In genomic region chr17:47759702-47760410, GRCm38 (mm10) we compare ENCODE assay signal across 10 mouse cellular contexts. TPM values are rescaled to one million over a fixed set of nuclear protein-coding genes. Genes with fewer than 3 reads are reported as not detected.
DNase-seq lines count a peak whose midpoint lies in the region; ATAC-seq and TF ChIP-seq lines count a peak whose summit lies in the region.
"Had no signal": no experiment of that assay in that cellular context is flagged by ENCODE, and none has a peak within 500 bp of the region (broad histone marks: within the 10 kb centered on the region; RNA-seq: fewer than 3 reads in every experiment).

No protein-coding gene starts in this region.

- DNase-seq in adrenal gland, adult (ENCODE audit: inconsistent age in 2 of 2, low spot score in 1 of 2), result peak; percentile 81 to 90
- DNase-seq in adrenal gland, postnatal 4 days (ENCODE audit: low spot score in 2 of 2), result no peak
- DNase-seq in thymus, postnatal 0 days (ENCODE audit: low spot score), result peak; percentile 28
- DNase-seq in thymus, postnatal 14 days, result no peak
- DNase-seq in heart, adult 2 months, result peak; percentile 66 to 79
- peak; percentile 61 for DNase-seq in lung, postnatal 10 days
- no peak for DNase-seq in midbrain, postnatal 0 days (ENCODE audit: low spot score)

- TF ChIP-seq EP300 in heart, adult 2 months (IDR thresholded peaks at IDR 0.05; ENCODE audit: insufficient read depth, low read depth, low read length), result no peak

- H3K27ac ChIP-seq in heart, adult 2 months, result peak overlapping the region; percentile 71
- no peak overlapping the region for H3K27ac ChIP-seq in midbrain, postnatal 0 days (ENCODE audit: low read depth, low read length)
- no peak overlapping the region for H3K27ac ChIP-seq in neural tube, embryonic 15.5 days (replicated peaks)
- H3K27ac ChIP-seq: embryonic facial prominence, embryonic 12.5 days had no signal

- intact Hi-C loops in heart, adult 2 months (cut with DNase I), result loop anchor here (2.0 kb wide), 1 partner anchor 19 kb away; no protein-coding TSS in a partner anchor

- no peaks in the 10 kb centered on the region for H3K36me3 ChIP-seq in heart, adult 2 months (ENCODE audit: control insufficient read depth, insufficient read depth, low read length)
- H3K36me3 ChIP-seq in midbrain, postnatal 0 days (ENCODE audit: insufficient read depth, low read length), result no peaks in the 10 kb centered on the region
- H3K36me3 ChIP-seq in neural tube, embryonic 15.5 days, result no peaks in the 10 kb centered on the region
- H3K36me3 ChIP-seq: embryonic facial prominence, embryonic 12.5 days had no signal

- no peaks in the 10 kb centered on the region for H3K9me3 ChIP-seq in midbrain, postnatal 0 days (ENCODE audit: low read length)
- H3K9me3 ChIP-seq in neural tube, embryonic 15.5 days (replicated peaks), result no peaks in the 10 kb centered on the region
- H3K9me3 ChIP-seq: embryonic facial prominence, embryonic 12.5 days had no signal

- ATAC-seq in midbrain, postnatal 0 days (ENCODE audit: low FRiP score), result no peak
- ATAC-seq in neural tube, embryonic 15.5 days (ENCODE audit: low FRiP score), result no peak

- TF ChIP-seq POLR2A in heart, adult 2 months (IDR thresholded peaks at IDR 0.05; ENCODE audit: insufficient read depth, low read depth, low read length), result no peak

- no peaks in the 10 kb centered on the region for H3K27me3 ChIP-seq in heart, adult 2 months (ENCODE audit: control insufficient read depth, insufficient read depth, low read length)
- no peaks in the 10 kb centered on the region for H3K27me3 ChIP-seq in midbrain, postnatal 0 days (ENCODE audit: insufficient read depth, low read length)
- H3K27me3 ChIP-seq in neural tube, embryonic 15.5 days (replicated peaks), result no peaks in the 10 kb centered on the region

- peak; percentile 72 for TF ChIP-seq CTCF in heart, adult 2 months (IDR thresholded peaks at IDR 0.05)
- no peak for TF ChIP-seq CTCF in midbrain, postnatal 0 days (IDR thresholded peaks at IDR 0.05)

- peak overlapping the region; percentile 63 for H3K9ac ChIP-seq in heart, adult 2 months (ENCODE audit: low read depth, low read length)
- no peak overlapping the region for H3K9ac ChIP-seq in midbrain, postnatal 0 days (replicated peaks; ENCODE audit: low read length, poor library complexity, severe bottlenecking)
- H3K9ac ChIP-seq in neural tube, embryonic 15.5 days (replicated peaks), result no peak overlapping the region
- H3K9ac ChIP-seq: embryonic facial prominence, embryonic 12.5 days had no signal

- 46% methylated on average over 15 of the region's 15 CpGs for WGBS in heart, adult 2 months
- WGBS in midbrain, postnatal 0 days, result 80% methylated on average over 15 of the region's 15 CpGs
- 79% methylated on average over 15 of the region's 15 CpGs for WGBS in neural tube, embryonic 15.5 days

- H3K4me3 ChIP-seq in heart, adult 2 months, result no peak overlapping the region
- H3K4me3 ChIP-seq in midbrain, postnatal 0 days (ENCODE audit: low read depth, low read length), result no peak overlapping the region
- H3K4me3 ChIP-seq in neural tube, embryonic 15.5 days (replicated peaks), result no peak overlapping the region
- H3K4me3 ChIP-seq: embryonic facial prominence, embryonic 12.5 days had no signal

- H3K79me2 ChIP-seq in heart, adult 2 months (replicated peaks; ENCODE audit: control insufficient read depth, insufficient read depth, low read length), result peaks cover 3% of the 10 kb centered on the region

- peaks cover 39% of the 10 kb centered on the region for H3K4me1 ChIP-seq in heart, adult 2 months (ENCODE audit: control insufficient read depth, insufficient read depth, low read length)
- no peaks in the 10 kb centered on the region for H3K4me1 ChIP-seq in midbrain, postnatal 0 days (ENCODE audit: insufficient read depth, low read length)
- peaks cover 15% of the 10 kb centered on the region for H3K4me1 ChIP-seq in neural tube, embryonic 15.5 days

- H3K4me2 ChIP-seq in midbrain, postnatal 0 days (ENCODE audit: low read depth, low read length, poor library complexity, severe bottlenecking), result no peak overlapping the region
- H3K4me2 ChIP-seq in neural tube, embryonic 15.5 days, result no peak overlapping the region
- H3K4me2 ChIP-seq: embryonic facial prominence, embryonic 12.5 days had no signal

RNA-seq across cellular contexts. Expression of gene Tfeb, which starts 23.0 kb away (rescaled TPM):
- total RNA-seq in adrenal gland, postnatal 4 days (2021), result 10 to 100 TPM; 22.1 to 22.3 TPM
- 4.7 and 5.5 TPM in 2 replicates for polyA plus RNA-seq in thymus, postnatal 0 days (2015; fragmentation: Nextera tagmentation; extraction: Ambion mirVana)
- 10 to 100 TPM; 36.8 to 42.7 TPM for total RNA-seq in heart, adult 2 months (2021)
- 33.5 and 35.1 TPM in 2 replicates for polyA plus RNA-seq in heart, adult 2 months (2012; rRNA removed)
- 5.2 and 9.6 TPM in 2 replicates for total RNA-seq in midbrain, postnatal 0 days (2014; rRNA removed)
- 4.0 and 5.4 TPM in 2 replicates for polyA plus RNA-seq in midbrain, postnatal 0 days (2015; fragmentation: Nextera tagmentation; extraction: Ambion mirVana)
- 3.7 and 5.5 TPM in 2 replicates for polyA plus RNA-seq in neural tube, embryonic 15.5 days (2015; fragmentation: Nextera tagmentation; extraction: Ambion mirVana)

RNA-seq across cellular contexts. Expression of gene Pgc, which starts 33.2 kb away (rescaled TPM):
- total RNA-seq in adrenal gland, postnatal 4 days (2021), result not detected
- polyA plus RNA-seq in thymus, postnatal 0 days (2015; fragmentation: Nextera tagmentation; extraction: Ambion mirVana), result 2.4 and 2.5 TPM in 2 replicates
- total RNA-seq in heart, adult 2 months (2021), result not detected
- polyA plus RNA-seq in heart, adult 2 months (2012; rRNA removed), result 0.59 TPM in 2 replicates
- 0.27 and 1.5 TPM in 2 replicates for total RNA-seq in midbrain, postnatal 0 days (2014; rRNA removed)
- polyA plus RNA-seq in midbrain, postnatal 0 days (2015; fragmentation: Nextera tagmentation; extraction: Ambion mirVana), result 0.19 TPM in 1 of 2 replicates, not detected in the other
- polyA plus RNA-seq in neural tube, embryonic 15.5 days (2015; fragmentation: Nextera tagmentation; extraction: Ambion mirVana), result 0.17 TPM in 1 of 2 replicates, not detected in the other
- total RNA-seq: left cerebral cortex, adult 8-10 months had no signal
- polyA plus RNA-seq: embryonic facial prominence, embryonic 12.5 days had no signal

Comparison
In these comparisons a context has a peak if more than half of its experiments do, and no peak if none do; other contexts are left out.
1. DNase-seq: peak in adrenal gland, adult (2 of 2), thymus, postnatal 0 days (single experiment), heart, adult 2 months (2 of 2) and lung, postnatal 10 days (single experiment); none in adrenal gland, postnatal 4 days (0 of 2), thymus, postnatal 14 days (single experiment) and midbrain, postnatal 0 days (single experiment).